27 mouse cellular contexts compared by ENCODE assay signal in genomic region chr19:16992151-16992550, GRCm38 (mm10). TPM values are rescaled to one million over a fixed set of nuclear protein-coding genes. Genes with fewer than 3 reads are reported as not detected.
DNase-seq lines count a peak whose midpoint lies in the region; ATAC-seq and TF ChIP-seq lines count a peak whose summit lies in the region.
"Had no signal": no experiment of that assay in that cellular context is flagged by ENCODE, and none has a peak within 500 bp of the region (broad histone marks: within the 10 kb centered on the region; RNA-seq: fewer than 3 reads in every experiment).

No protein-coding gene starts in this region.

- 62% methylated on average over 4 of the region's 4 CpGs for WGBS in heart, postnatal 0 days
- WGBS in heart, adult 2 months: 40% methylated on average over 4 of the region's 4 CpGs
- 10% methylated on average over 4 of the region's 4 CpGs for WGBS in liver, embryonic 14.5 days (ENCODE audit: insufficient replicate concordance)

- intact Hi-C loops in heart, adult 2 months (cut with DNase I): no loop called here

- no peak overlapping the region for H3K4me2 ChIP-seq in heart, postnatal 0 days (ENCODE audit: low read depth, low read length)
- peak overlapping the region; percentile 1 for H3K4me2 ChIP-seq in liver, embryonic 14.5 days (ENCODE audit: low read depth)
- H3K4me2 ChIP-seq: embryonic facial prominence, embryonic 13.5 days; heart, embryonic 11.5 days; hindbrain, embryonic 14.5 days; midbrain, embryonic 11.5 days; stomach, embryonic 15.5 days had no signal

- DNase-seq in heart, postnatal 0 days (ENCODE audit: low spot score): no peak
- no peak for DNase-seq in heart, adult 2 months
- DNase-seq in liver, embryonic 14.5 days (ENCODE audit: low read depth in 3 of 3, low spot score in 3 of 3): peak; percentile 41 to 59 (median 55)
- no peak for DNase-seq in layer of hippocampus, adult 18-20 months (ENCODE audit: low spot score in 2 of 2)
- DNase-seq in spleen, adult 12 weeks (ENCODE audit: low spot score): no peak
- DNase-seq in frontal cortex, postnatal 25 days (ENCODE audit: low spot score in 2 of 2): no peak
- DNase-seq: adrenal gland, postnatal 14 days; cerebellum, adult 9-10 months; cerebellum, postnatal 36 days; forebrain, postnatal 0 days; gastrocnemius, postnatal 10 days; heart, postnatal 4 days; kidney, adult 9 months; kidney, postnatal 10 days; layer of hippocampus, adult 9-11 months; lung, postnatal 36 days had no signal

- no peaks in the 10 kb centered on the region for H3K9me3 ChIP-seq in heart, postnatal 0 days (replicated peaks; ENCODE audit: control insufficient read depth, low read length)
- no peaks in the 10 kb centered on the region for H3K9me3 ChIP-seq in liver, embryonic 14.5 days (ENCODE audit: control insufficient read depth, low read length)
- H3K9me3 ChIP-seq: embryonic facial prominence, embryonic 13.5 days; forebrain, embryonic 10.5 days; stomach, embryonic 15.5 days had no signal

- TF ChIP-seq POLR2A in heart, adult 2 months (IDR thresholded peaks at IDR 0.05; ENCODE audit: insufficient read depth, low read depth, low read length): no peak

- no peaks in the 10 kb centered on the region for H3K27me3 ChIP-seq in heart, postnatal 0 days (ENCODE audit: control insufficient read depth, insufficient read depth, low read length)
- no peaks in the 10 kb centered on the region for H3K27me3 ChIP-seq in heart, adult 2 months (ENCODE audit: control insufficient read depth, insufficient read depth, low read length)
- no peaks in the 10 kb centered on the region for H3K27me3 ChIP-seq in liver, embryonic 14.5 days (ENCODE audit: control insufficient read depth, insufficient read depth, low read length)
- H3K27me3 ChIP-seq: embryonic facial prominence, embryonic 13.5 days; stomach, embryonic 15.5 days had no signal

- no peak overlapping the region for H3K9ac ChIP-seq in heart, postnatal 0 days (replicated peaks; ENCODE audit: low read depth, low read length)
- no peak overlapping the region for H3K9ac ChIP-seq in heart, adult 2 months (ENCODE audit: low read depth, low read length)
- H3K9ac ChIP-seq in liver, embryonic 14.5 days (replicated peaks): no peak overlapping the region
- H3K9ac ChIP-seq: embryonic facial prominence, embryonic 13.5 days; forebrain, postnatal 0 days; hindbrain, embryonic 14.5 days; stomach, embryonic 15.5 days had no signal

- no peaks in the 10 kb centered on the region for H3K4me1 ChIP-seq in heart, postnatal 0 days (ENCODE audit: control insufficient read depth, insufficient read depth)
- no peaks in the 10 kb centered on the region; the same call in 1 of the 2 replicates for H3K4me1 ChIP-seq in heart, adult 2 months (ENCODE audit: control insufficient read depth, insufficient read depth, low read length)
- H3K4me1 ChIP-seq in liver, embryonic 14.5 days (replicated peaks; ENCODE audit: control insufficient read depth in 2 of 2, insufficient read depth in 2 of 2, low read length in 1 of 2): peaks cover 14 to 27% of the 10 kb centered on the region in 2 experiments
- H3K4me1 ChIP-seq: embryonic facial prominence, embryonic 13.5 days; forebrain, embryonic 10.5 days; stomach, embryonic 15.5 days had no signal

- 0 out of 2 replicates have a peak, but pooled peaks have one; percentile 40 for TF ChIP-seq EP300 in heart, postnatal 0 days (IDR thresholded peaks at IDR 0.05; ENCODE audit: low read depth)
- no peak for TF ChIP-seq EP300 in heart, adult 2 months (IDR thresholded peaks at IDR 0.05; ENCODE audit: insufficient read depth, low read depth, low read length)
- TF ChIP-seq EP300 in liver, embryonic 14.5 days (IDR thresholded peaks at IDR 0.05; ENCODE audit: low read depth): peak; percentile 87

- no peaks in the 10 kb centered on the region for H3K36me3 ChIP-seq in heart, postnatal 0 days (replicated peaks; ENCODE audit: control insufficient read depth, insufficient read depth, low read length)
- H3K36me3 ChIP-seq in heart, adult 2 months (ENCODE audit: control insufficient read depth, insufficient read depth, low read length): no peaks in the 10 kb centered on the region
- H3K36me3 ChIP-seq in liver, embryonic 14.5 days (replicated peaks; ENCODE audit: control insufficient read depth, insufficient read depth, low read depth): no peaks in the 10 kb centered on the region
- H3K36me3 ChIP-seq: embryonic facial prominence, embryonic 13.5 days; forebrain, embryonic 10.5 days; stomach, embryonic 15.5 days had no signal

- no peaks in the 10 kb centered on the region; the same call in 1 of the 2 replicates for H3K79me2 ChIP-seq in heart, adult 2 months (replicated peaks; ENCODE audit: control insufficient read depth, insufficient read depth, low read length)

- no peak for ATAC-seq in heart, postnatal 0 days (ENCODE audit: insufficient read depth, low read depth)
- peak; percentile 60 to 72 for ATAC-seq in hematopoietic stem cell, adult 5-6 weeks (replicated peaks in 1 of 2; ENCODE audit: insufficient read depth in 1 of 2, low FRiP score in 2 of 2, low TSS enrichment in 1 of 2, low read depth in 1 of 2, poor library complexity in 2 of 2, severe bottlenecking in 2 of 2)
- ATAC-seq in liver, embryonic 14.5 days (ENCODE audit: insufficient read depth): peak; percentile 97
- peak; percentile 87 for ATAC-seq in megakaryocyte-erythroid progenitor cell, adult 5-6 weeks (replicated peaks; ENCODE audit: low FRiP score, low TSS enrichment, poor library complexity, severe bottlenecking)
- ATAC-seq: forebrain, postnatal 0 days; intestine, postnatal 0 days; midbrain, embryonic 16.5 days had no signal

- H3K4me3 ChIP-seq in heart, postnatal 0 days (ENCODE audit: low read depth, low read length): no peak overlapping the region
- H3K4me3 ChIP-seq in heart, adult 2 months: no peak overlapping the region
- H3K4me3 ChIP-seq in liver, embryonic 14.5 days (ENCODE audit: insufficient read depth in 1 of 2, low read depth in 2 of 2, low read length in 2 of 2): no peak overlapping the region
- H3K4me3 ChIP-seq: embryonic facial prominence, embryonic 13.5 days; forebrain, embryonic 10.5 days; stomach, embryonic 15.5 days had no signal

- H3K27ac ChIP-seq in heart, postnatal 0 days (ENCODE audit: low read depth): no peak overlapping the region
- H3K27ac ChIP-seq in heart, adult 2 months: no peak overlapping the region
- H3K27ac ChIP-seq in liver, embryonic 14.5 days: no peak overlapping the region; the same call in 1 of the 2 replicates
- H3K27ac ChIP-seq: embryonic facial prominence, embryonic 13.5 days; forebrain, embryonic 10.5 days; hindbrain, embryonic 14.5 days; stomach, embryonic 15.5 days had no signal

- TF ChIP-seq CTCF in heart, postnatal 0 days (IDR thresholded peaks at IDR 0.05; ENCODE audit: low read depth): no peak
- no peak for TF ChIP-seq CTCF in heart, adult 2 months (IDR thresholded peaks at IDR 0.05)
- TF ChIP-seq CTCF in liver, embryonic 14.5 days (IDR thresholded peaks at IDR 0.05; ENCODE audit: low read depth): no peak

RNA-seq across cellular contexts. Expression of gene Prune2, which starts 36.2 kb away (rescaled TPM):
- total RNA-seq in heart, postnatal 0 days (2014; rRNA removed; ENCODE audit: low replicate concordance): 10.5 and 20.8 TPM in 2 replicates
- 4.0 and 4.6 TPM in 2 replicates for polyA plus RNA-seq in heart, postnatal 0 days (2015; fragmentation: Nextera tagmentation; extraction: Ambion mirVana)
- 10 to 100 TPM; 48.7 to 54.6 TPM for total RNA-seq in heart, adult 2 months (2021)
- polyA plus RNA-seq in heart, adult 2 months (2012; rRNA removed): 16.3 and 32.5 TPM in 2 replicates
- total RNA-seq in hematopoietic stem cell, adult 5-6 weeks (2017): 6.3 and 7.0 TPM in 2 replicates
- polyA plus RNA-seq in liver, embryonic 14.5 days (2012; rRNA removed): 0.14 and 0.26 TPM in 2 replicates
- 0.29 and 0.49 TPM in 2 replicates for polyA plus RNA-seq in liver, embryonic 14.5 days (2014; fragmentation: Nextera tagmentation; extraction: Ambion mirVana)
- not detected in 2 replicates for total RNA-seq in megakaryocyte-erythroid progenitor cell, adult 5-6 weeks (2014; fragmentation: Nextera tagmentation)
- not detected in 2 replicates for total RNA-seq in megakaryocyte-erythroid progenitor cell, adult 5-6 weeks (2017)
- 10 to 100 TPM; 70.0 to 80.0 TPM for total RNA-seq in layer of hippocampus, adult 18-20 months (2021)
- total RNA-seq: MEL had no signal

Comparison
In these comparisons a context has a peak if more than half of its experiments do, and no peak if none do; other contexts are left out.
1. DNase-seq: peak in liver, embryonic 14.5 days (3 of 3); none in heart, postnatal 0 days (single experiment), heart, adult 2 months (0 of 2), layer of hippocampus, adult 18-20 months (0 of 2), spleen, adult 12 weeks (single experiment) and frontal cortex, postnatal 25 days (0 of 2).